Mouse (Mus musculus) megakaryocyte, embryonic 14.5 days (primary cell): ENCODE data around the gene Tcf25.

Source experiments
- FLI1 ChIP-seq: IDR thresholded peaks from 2 replicates; pipeline ENCODE4 v1.6.1; 2012; ENCODE audit warnings: low read length, inconsistent platforms, mixed read lengths
- GATA1 ChIP-seq: IDR thresholded peaks from 3 replicates; pipeline ENCODE4 v1.6.1; 2012; ENCODE audit warnings: mixed read lengths, low read length, inconsistent platforms, borderline replicate concordance

- TF ChIP-seq FLI1: no peak
- no peak for TF ChIP-seq GATA1
Measured at GRCm38 (mm10) chr8:123450783-123451182, 77.2 kb downstream of the Tcf25 start.
